Mouse (Mus musculus) limb, embryonic 11.5 days (tissue): ENCODE data around the gene Neurod1. TPM values are rescaled to one million over a fixed set of nuclear protein-coding genes. Genes with fewer than 3 reads are reported as not detected.

Source experiments
- ATAC-seq: fragments of 200-750 bp; cut with Nextera tagmentation; 2 replicates; pipeline ENCODE4 v1.8.0; 2017; ENCODE audit warnings: low read depth; ENCODE audit not compliant: insufficient number of reproducible peaks, low FRiP score, low TSS enrichment
- DNase-seq: peaks from one replicate; pipeline ENCODE4 v3.0.0-alpha.2; 2015; ENCODE audit warnings: low spot score
- H3K27ac ChIP-seq: fragments of 300-500 bp; sonication (generic); replicated peaks from 2 replicates; pipeline ENCODE4 v1.5.1; 2014; ENCODE audit warnings: low read depth, mild to moderate bottlenecking, low read length
- H3K27me3 ChIP-seq: fragments of 300-500 bp; sonication (generic); 2 replicates; pipeline ENCODE4 v1.6.1; 2014; ENCODE audit warnings: mild to moderate bottlenecking, low read length, mixed read lengths; ENCODE audit not compliant: control insufficient read depth, insufficient read depth
- H3K36me3 ChIP-seq: fragments of 300-500 bp; sonication (generic); 2 replicates; pipeline ENCODE4 v1.6.1; 2014; ENCODE audit warnings: mild to moderate bottlenecking, low read length, moderate library complexity, mixed read lengths; ENCODE audit not compliant: control insufficient read depth, insufficient read depth
- H3K4me1 ChIP-seq: fragments of 300-500 bp; sonication (generic); 2 replicates; pipeline ENCODE4 v1.6.1; 2014; ENCODE audit warnings: low read length, mixed read lengths; ENCODE audit not compliant: control insufficient read depth, insufficient read depth
- H3K4me2 ChIP-seq: fragments of 300-500 bp; sonication (generic); 2 replicates; pipeline ENCODE4 v1.6.1; 2014; ENCODE audit warnings: low read depth, mild to moderate bottlenecking, moderate library complexity; ENCODE audit not compliant: severe bottlenecking
- H3K4me3 ChIP-seq: fragments of 300-500 bp; sonication (generic); 2 replicates; pipeline ENCODE4 v1.5.1; 2014; ENCODE audit warnings: low read depth, low read length
- H3K9ac ChIP-seq: fragments of 300-500 bp; sonication (generic); 2 replicates; pipeline ENCODE4 v1.6.1; 2014; ENCODE audit warnings: mild to moderate bottlenecking, low read length
- H3K9me3 ChIP-seq: fragments of 300-500 bp; sonication (generic); 2 replicates; pipeline ENCODE4 v1.6.1; 2016; ENCODE audit warnings: low read length; ENCODE audit not compliant: control insufficient read depth
- WGBS: fragments of 180-500 bp; shearing (Covaris S2); extraction: QIAGEN DNeasy Blood & Tissue Kit; methylation state at CpG from one replicate; pipeline ENCODE4 v1.1.7; 2014; 5-methylcytosine and 5-hydroxymethylcytosine counted together
- polyA plus RNA-seq: library from polyadenylated mRNA; unstranded; fragments of >200 nt; fragmentation: Nextera tagmentation; extraction: Ambion mirVana; gene quantifications from 2 replicates; pipeline ENCODE4 v1.2.1, GENCODE M21; 2014

The Neurod1 gene
- polyA plus RNA-seq, 1 experiment from 2014 or later: 0.20 TPM

- ATAC-seq (no peak), DNase-seq (peak; percentile 39)
- Histone ChIP-seq H3K4me2 (peak overlapping the region; percentile 19), H3K27me3 (peaks cover 64% of the 10 kb centered on the region), H3K27ac (no peak overlapping the region), H3K4me3 (0 out of 2 replicates have a peak overlapping the region, but pooled peaks have one; percentile 1), H3K4me1 (peaks cover 9% of the 10 kb centered on the region; the same call in 1 of the 2 replicates), H3K36me3 (no peaks in the 10 kb centered on the region), H3K9ac (no peak overlapping the region), H3K9me3 (no peaks in the 10 kb centered on the region)
- WGBS: 1% methylated on average over 44 of the region's 44 CpGs
Measured at GRCm38 (mm10) chr2:79459061-79460045, 2.8 kb upstream of the Neurod1 start.

GRCm38 (mm10) chr2:79457932-79458331 is 1.4 kb upstream of the Neurod1 start:
- Histone ChIP-seq H3K4me2 (no peak overlapping the region), H3K36me3 (no peaks in the 10 kb centered on the region), H3K4me3 (no peak overlapping the region), H3K27me3 (peaks cover 71% of the 10 kb centered on the region), H3K9me3 (no peaks in the 10 kb centered on the region), H3K4me1 (peaks cover 12% of the 10 kb centered on the region; the same call in 1 of the 2 replicates), H3K9ac (no peak overlapping the region), H3K27ac (no peak overlapping the region)
- DNase-seq: no peak
- ATAC-seq: no peak
- WGBS: 22% methylated on average over 3 of the region's 3 CpGs

- H3K9me3 ChIP-seq: no peaks in the 10 kb centered on the region
- H3K36me3 ChIP-seq: no peaks in the 10 kb centered on the region
- no peak for ATAC-seq
- H3K4me3 ChIP-seq: no peak overlapping the region
- no peak overlapping the region for H3K9ac ChIP-seq
- peaks cover 12% of the 10 kb centered on the region; the same call in 1 of the 2 replicates for H3K4me1 ChIP-seq
- H3K4me2 ChIP-seq: no peak overlapping the region
- peaks cover 71% of the 10 kb centered on the region for H3K27me3 ChIP-seq
- no peak overlapping the region for H3K27ac ChIP-seq
- DNase-seq: no peak
- WGBS: 50% methylated on average over 3 of the region's 3 CpGs
Measured at GRCm38 (mm10) chr2:79457434-79457833, 883 bp upstream of the Neurod1 start.

GRCm38 (mm10) chr2:79455646-79456045 is 905 bp downstream of the Neurod1 start:
- H3K4me2 ChIP-seq: no peak overlapping the region
- H3K27ac ChIP-seq: no peak overlapping the region
- H3K4me1 ChIP-seq: peaks cover 12% of the 10 kb centered on the region; the same call in 1 of the 2 replicates
- H3K9ac ChIP-seq: no peak overlapping the region
- DNase-seq: peak; percentile 23
- H3K36me3 ChIP-seq: no peaks in the 10 kb centered on the region
- peaks cover 70% of the 10 kb centered on the region for H3K27me3 ChIP-seq
- H3K9me3 ChIP-seq: no peaks in the 10 kb centered on the region
- 2% methylated on average over 10 of the region's 10 CpGs for WGBS
- no peak overlapping the region for H3K4me3 ChIP-seq
- no peak for ATAC-seq

GRCm38 (mm10) chr2:79454786-79455446 is 1.6 kb downstream of the Neurod1 start:
- peaks cover 12% of the 10 kb centered on the region; the same call in 1 of the 2 replicates for H3K4me1 ChIP-seq
- no peak overlapping the region for H3K4me2 ChIP-seq
- ATAC-seq: no peak
- DNase-seq: no peak
- H3K4me3 ChIP-seq: no peak overlapping the region
- H3K36me3 ChIP-seq: no peaks in the 10 kb centered on the region
- H3K9me3 ChIP-seq: no peaks in the 10 kb centered on the region
- H3K9ac ChIP-seq: no peak overlapping the region
- H3K27me3 ChIP-seq: peaks cover 63% of the 10 kb centered on the region
- no peak overlapping the region for H3K27ac ChIP-seq
- 14% methylated on average over 15 of the region's 15 CpGs for WGBS

- DNase-seq (peak; percentile 94), ATAC-seq (peak; percentile 72)
- Histone ChIP-seq H3K9me3 (no peaks in the 10 kb centered on the region), H3K4me3 (peak overlapping the region; percentile 30), H3K9ac (no peak overlapping the region), H3K36me3 (no peaks in the 10 kb centered on the region), H3K4me1 (peaks cover 9% of the 10 kb centered on the region; the same call in 1 of the 2 replicates), H3K4me2 (peak overlapping the region; percentile 47), H3K27me3 (peaks cover 55% of the 10 kb centered on the region), H3K27ac (no peak overlapping the region)
- WGBS: 2% methylated on average over 55 of the region's 55 CpGs
Measured at GRCm38 (mm10) chr2:79453901-79454781, 2.4 kb downstream of the Neurod1 start.

GRCm38 (mm10) chr2:79451438-79451837 is 5.1 kb downstream of the Neurod1 start:
- H3K27me3 ChIP-seq: peaks cover 29% of the 10 kb centered on the region
- H3K27ac ChIP-seq: no peak overlapping the region
- no peaks in the 10 kb centered on the region for H3K36me3 ChIP-seq
- 59% methylated on average over 5 of the region's 5 CpGs for WGBS
- H3K4me1 ChIP-seq: peaks cover 5% of the 10 kb centered on the region; the same call in 1 of the 2 replicates
- H3K9ac ChIP-seq: no peak overlapping the region
- no peak overlapping the region for H3K4me3 ChIP-seq
- no peak for ATAC-seq
- H3K4me2 ChIP-seq: no peak overlapping the region
- no peaks in the 10 kb centered on the region for H3K9me3 ChIP-seq
- no peak for DNase-seq
